Mouse (Mus musculus) G1E (cell line): ENCODE results near the gene Slco4a1. TPM values are rescaled to one million over a fixed set of nuclear protein-coding genes. Genes with fewer than 3 reads are reported as not detected.

Experiments
- ATAC-seq: 2 replicates; pipeline ENCODE4 v1.8.0; 2016; ENCODE audit warnings: mild to moderate bottlenecking; ENCODE audit not compliant: insufficient number of reproducible peaks, poor library complexity, low FRiP score, severe bottlenecking; ENCODE audit errors: extremely low read depth
- DNase-seq: peaks from one replicate; pipeline ENCODE4 v3.0.0; 2012; ENCODE audit warnings: low spot score
- H3K27me3 ChIP-seq: 2 replicates; pipeline ENCODE4 v1.6.1; 2012; ENCODE audit warnings: mild to moderate bottlenecking, low read length, inconsistent platforms; ENCODE audit not compliant: insufficient read depth
- H3K36me3 ChIP-seq: replicated peaks from 2 replicates; pipeline ENCODE3; 2012; ENCODE audit warnings: mild to moderate bottlenecking, inconsistent platforms
- H3K4me1 ChIP-seq: 2 replicates; pipeline ENCODE4 v1.6.1; 2012; ENCODE audit warnings: low read depth, low read length, inconsistent platforms, mixed read lengths; ENCODE audit not compliant: insufficient read depth
- H3K4me3 ChIP-seq: 2 replicates; pipeline ENCODE4 v1.5.1; 2012; ENCODE audit warnings: low read depth, mild to moderate bottlenecking, inconsistent platforms, low read length, moderate library complexity, mixed read lengths
- H3K9me3 ChIP-seq: replicated peaks from 2 replicates; pipeline ENCODE4 v1.6.1; 2012; ENCODE audit warnings: inconsistent platforms
- CTCF ChIP-seq: IDR thresholded peaks from 2 replicates; pipeline ENCODE4 v1.5.1; 2012; ENCODE audit warnings: low read depth, low read length, inconsistent platforms, mixed read lengths
- GATA1 ChIP-seq: IDR thresholded peaks from 2 replicates; pipeline ENCODE4 v1.6.1; 2012; ENCODE audit warnings: borderline replicate concordance, low read length, inconsistent platforms, mixed read lengths
- GATA2 ChIP-seq: IDR thresholded peaks from 2 replicates; pipeline ENCODE4 v1.6.1; 2012; ENCODE audit warnings: low read depth, low read length, inconsistent platforms, borderline replicate concordance
- POLR2AphosphoS5 ChIP-seq: IDR thresholded peaks from 2 replicates; pipeline ENCODE4 v1.6.1; 2012; ENCODE audit warnings: low read depth, low read length, inconsistent platforms; ENCODE audit not compliant: insufficient replicate concordance
- TAL1 ChIP-seq: conservative IDR thresholded peaks from 2 replicates; pipeline ENCODE4 v1.6.1; 2012; ENCODE audit warnings: low read depth, low read length, inconsistent platforms, mixed read lengths
- polyA plus RNA-seq: library from polyadenylated mRNA; stranded (reverse); fragments of >175 nt; gene quantifications from 2 replicates; pipeline ENCODE4 v1.2.3, GENCODE M21; 2012
- total RNA-seq, 2 experiments: library from RNA; stranded (forward) in 1 of 2; stranded (reverse) in 1 of 2; fragments of 200-1000 nt in 1 of 2; fragments of >200 nt in 1 of 2; fragmentation: Nextera tagmentation in 1 of 2; gene quantifications; 2 replicates each; pipeline ENCODE4 v1.2.3; 2014 to 2017

Gene Slco4a1
- total and polyA plus RNA-seq, 3 experiments, result 0.11 TPM; not detected in 2

GRCm38 (mm10) chr2:180443861-180444260, 12.2 kb upstream of the Slco4a1 start:
- peaks cover 7% of the 10 kb centered on the region; the same call in 1 of the 2 replicates for H3K27me3 ChIP-seq
- no peaks in the 10 kb centered on the region for H3K9me3 ChIP-seq
- TF ChIP-seq POLR2AphosphoS5, result no peak
- TF ChIP-seq GATA2, result no peak
- no peak for TF ChIP-seq TAL1
- TF ChIP-seq CTCF, result no peak
- TF ChIP-seq GATA1, result no peak
- DNase-seq (no peak), ATAC-seq (no peak)
- no peaks in the 10 kb centered on the region for H3K4me1 ChIP-seq
- H3K36me3 ChIP-seq, result no peaks in the 10 kb centered on the region
- H3K4me3 ChIP-seq, result no peak overlapping the region

DNA sequence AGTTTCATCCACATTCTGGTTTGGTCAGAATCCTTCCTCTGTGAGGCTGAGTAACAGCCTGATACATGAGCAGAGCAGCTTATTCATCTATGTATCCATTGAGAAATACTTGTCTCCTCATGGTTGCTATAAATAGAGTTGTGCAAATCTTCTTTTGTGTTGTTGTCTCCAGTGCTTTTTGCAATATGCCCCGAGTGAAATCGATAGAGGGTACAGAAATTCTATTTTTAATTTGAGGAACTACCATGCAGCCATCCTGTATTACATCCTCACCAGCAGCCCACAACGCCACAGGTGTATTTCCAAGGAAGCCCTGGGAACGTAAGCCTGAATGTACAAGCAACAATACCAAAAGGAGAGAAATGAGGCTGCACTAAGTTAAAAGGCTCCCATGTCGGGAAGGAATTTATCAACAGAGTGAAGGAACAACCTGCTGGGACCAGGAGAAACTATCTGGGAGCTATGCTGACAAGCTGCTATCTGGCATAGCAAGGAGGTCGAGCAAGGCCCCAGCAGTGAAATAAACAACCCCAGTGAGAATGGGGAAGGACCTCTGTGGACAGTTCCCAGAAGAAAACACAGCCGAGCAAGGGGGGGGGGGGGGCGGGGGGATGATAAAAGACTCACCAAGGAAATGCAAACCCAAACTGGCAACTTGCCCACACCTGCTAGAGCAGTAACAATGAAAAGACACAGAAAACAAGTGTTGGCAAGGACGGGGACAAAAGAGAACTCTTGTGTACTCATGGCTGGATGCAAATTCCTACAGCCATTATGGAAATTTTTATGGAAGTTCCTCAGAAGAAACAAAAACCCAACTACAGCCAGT, 10.9 kb upstream of the Slco4a1 start:
- DNase-seq (no peak), ATAC-seq (no peak)
- TF ChIP-seq CTCF (no peak), POLR2AphosphoS5 (no peak), TAL1 (no peak), GATA2 (no peak), GATA1 (no peak)

DNA sequence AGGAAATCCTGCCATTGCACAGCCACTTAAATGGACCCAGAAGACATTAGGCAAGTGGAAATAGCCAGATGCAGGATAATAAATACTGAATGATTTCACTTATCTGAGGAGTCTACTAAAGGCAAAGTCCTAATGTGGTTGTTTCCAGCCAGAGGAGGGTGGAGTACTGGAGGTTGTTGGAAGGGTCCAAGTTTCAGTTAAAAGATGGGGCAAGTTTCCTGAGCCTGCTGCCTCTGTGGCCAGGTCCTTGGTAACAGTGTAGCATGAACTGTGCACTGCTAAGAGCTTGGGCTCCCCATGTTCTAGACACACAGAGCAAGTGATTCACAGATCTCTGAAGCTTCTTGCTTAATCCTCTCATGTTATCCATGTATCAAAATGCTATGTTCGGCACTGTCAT, 10.1 kb upstream of the Slco4a1 start:
- DNase-seq (no peak), ATAC-seq (no peak)
- H3K27me3 ChIP-seq, result peaks cover 10% of the 10 kb centered on the region
- TF ChIP-seq CTCF (no peak), GATA1 (no peak), GATA2 (no peak), POLR2AphosphoS5 (no peak), TAL1 (no peak)
- H3K4me3 ChIP-seq, result no peak overlapping the region
- no peaks in the 10 kb centered on the region for H3K4me1 ChIP-seq
- no peaks in the 10 kb centered on the region for H3K9me3 ChIP-seq
- H3K36me3 ChIP-seq, result no peaks in the 10 kb centered on the region

More for the DNA sequence above, 10.9 kb upstream of the Slco4a1 start:
- Histone ChIP-seq H3K4me1 (no peaks in the 10 kb centered on the region), H3K4me3 (no peak overlapping the region), H3K9me3 (no peaks in the 10 kb centered on the region), H3K36me3 (no peaks in the 10 kb centered on the region), H3K27me3 (peaks cover 7% of the 10 kb centered on the region; the same call in 1 of the 2 replicates)

GRCm38 (mm10) chr2:180449007-180449406, 7.0 kb upstream of the Slco4a1 start:
- Histone ChIP-seq H3K4me3 (no peak overlapping the region), H3K27me3 (peaks cover 8% of the 10 kb centered on the region), H3K9me3 (no peaks in the 10 kb centered on the region), H3K36me3 (no peaks in the 10 kb centered on the region), H3K4me1 (no peaks in the 10 kb centered on the region)
- TF ChIP-seq GATA2, result no peak
- TF ChIP-seq POLR2AphosphoS5, result no peak
- no peak for TF ChIP-seq CTCF
- no peak for TF ChIP-seq TAL1
- TF ChIP-seq GATA1, result no peak
- ATAC-seq (no peak), DNase-seq (no peak)

- no peak for DNase-seq
- Histone ChIP-seq H3K4me1 (no peaks in the 10 kb centered on the region), H3K27me3 (peaks cover 8% of the 10 kb centered on the region), H3K4me3 (no peak overlapping the region), H3K36me3 (no peaks in the 10 kb centered on the region), H3K9me3 (no peaks in the 10 kb centered on the region)
- TF ChIP-seq GATA1 (no peak), CTCF (no peak), TAL1 (no peak), GATA2 (no peak), POLR2AphosphoS5 (no peak)
- no peak for ATAC-seq
Measured at GRCm38 (mm10) chr2:180450529-180450928, 5.5 kb upstream of the Slco4a1 start.

DNA sequence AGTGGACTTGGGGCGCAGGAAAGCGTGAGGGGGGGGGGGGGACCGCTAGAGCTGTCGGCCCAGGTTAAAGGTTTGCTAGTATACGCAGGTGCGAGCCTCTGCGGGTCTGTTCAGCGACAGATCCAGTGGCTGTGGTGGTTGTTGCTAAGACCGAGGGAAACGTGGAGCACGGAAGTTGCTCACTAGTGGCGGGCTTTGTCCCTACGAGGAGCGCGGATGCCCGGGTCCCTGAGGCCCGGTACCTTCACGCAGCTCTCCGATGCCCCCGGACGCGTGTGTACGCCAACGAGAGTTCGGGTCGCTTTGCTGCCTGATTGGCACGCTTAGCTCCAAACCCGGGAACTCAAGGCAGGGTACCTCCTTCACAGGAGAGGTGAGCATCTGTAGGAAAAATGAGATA, 660 bp downstream of the Slco4a1 start:
- TF ChIP-seq TAL1, result no peak
- no peak for DNase-seq
- no peaks in the 10 kb centered on the region for H3K9me3 ChIP-seq
- ATAC-seq, result no peak
- no peaks in the 10 kb centered on the region for H3K36me3 ChIP-seq
- peaks cover 18% of the 10 kb centered on the region for H3K27me3 ChIP-seq
- H3K4me1 ChIP-seq, result no peaks in the 10 kb centered on the region
- H3K4me3 ChIP-seq, result no peak overlapping the region

- no peaks in the 10 kb centered on the region for H3K36me3 ChIP-seq
- DNase-seq, result no peak
- ATAC-seq, result no peak
- TF ChIP-seq CTCF (no peak), TAL1 (no peak), POLR2AphosphoS5 (no peak), GATA1 (no peak), GATA2 (no peak)
- H3K4me1 ChIP-seq, result no peaks in the 10 kb centered on the region
- H3K9me3 ChIP-seq, result no peaks in the 10 kb centered on the region
- H3K4me3 ChIP-seq, result no peak overlapping the region
- peaks cover 15% of the 10 kb centered on the region for H3K27me3 ChIP-seq
Measured at GRCm38 (mm10) chr2:180457680-180458079, 1.6 kb downstream of the Slco4a1 start.
